Mouse (Mus musculus) spleen, adult 2 months (tissue): ENCODE results near the gene Kynu.

Source experiments
- CTCF ChIP-seq: fragments of 200-500 bp; IDR thresholded peaks from 2 replicates; pipeline ENCODE4 v1.5.1; 2011; ENCODE audit warnings: mild to moderate bottlenecking, inconsistent platforms; ENCODE audit not compliant: insufficient read depth, insufficient read length, insufficient replicate concordance; ENCODE audit errors: extremely low read depth
- POLR2A ChIP-seq: fragments of 200-500 bp; IDR thresholded peaks from 2 replicates; pipeline ENCODE4 v1.6.1; 2011; ENCODE audit warnings: low read depth, low read length, inconsistent platforms

GRCm38 (mm10) chr2:43592001-43592704 is 37.0 kb downstream of the Kynu start:
- TF ChIP-seq CTCF, result no peak
- TF ChIP-seq POLR2A, result no peak
